Mouse (Mus musculus): ENCODE measurements around the gene Cep41. TPM values are rescaled to one million over a fixed set of nuclear protein-coding genes. Genes with fewer than 3 reads are reported as not detected.

The Cep41 gene
- polyA plus RNA-seq (2015; fragmentation: Nextera tagmentation; extraction: Ambion mirVana) = 28.6 and 46.4 TPM in 2 replicates

- 1% methylated on average over 52 of the region's 52 CpGs for WGBS
- peak within 1 kb of the TSS; percentile 61 for H3K4me2 ChIP-seq
- ATAC-seq (ENCODE audit: insufficient number of reproducible peaks, low FRiP score, low TSS enrichment, low read depth) = peak; percentile 97
These were observed at the start of gene Cep41 for GRCm38 (mm10) chr6:30693350-30693991. TSS of gene Cep41 (minus strand) at chr6:30693749.

GRCm38 (mm10) chr6:30739177-30739747 is 45.7 kb upstream of the Cep41 start:
- H3K36me3 ChIP-seq = peaks cover 23% of the 10 kb centered on the region
- peaks cover 12% of the 10 kb centered on the region for H3K9me3 ChIP-seq
- no peaks in the 10 kb centered on the region for H3K27me3 ChIP-seq
- peak overlapping the region; percentile 87; the same call in 1 of the 2 replicates for H3K27ac ChIP-seq
- ATAC-seq (ENCODE audit: insufficient number of reproducible peaks, low FRiP score, low TSS enrichment, low read depth) = no peak
- 0 out of 2 replicates have a peak overlapping the region, but pooled peaks have one; percentile 62 for H3K9ac ChIP-seq
- peak overlapping the region; percentile 52 for H3K4me2 ChIP-seq
- H3K4me1 ChIP-seq = peaks cover 9% of the 10 kb centered on the region; the same call in 1 of the 2 replicates
- WGBS = 46% methylated on average over 10 of the region's 10 CpGs
- H3K4me3 ChIP-seq = peak overlapping the region; percentile 56

More at GRCm38 (mm10) chr6:30693350-30693991, at the start of gene Cep41:
- H3K27me3 ChIP-seq = no peaks in the 10 kb centered on the region
- no peaks in the 10 kb centered on the region for H3K9me3 ChIP-seq
- no peaks in the 10 kb centered on the region for H3K36me3 ChIP-seq
- peak within 1 kb of the TSS; percentile 55 for H3K4me3 ChIP-seq
- peaks cover 16% of the 10 kb centered on the region for H3K4me1 ChIP-seq
- peak within 1 kb of the TSS; percentile 94 for H3K27ac ChIP-seq
- H3K9ac ChIP-seq = peak within 1 kb of the TSS; percentile 26

- H3K27me3 ChIP-seq = no peaks in the 10 kb centered on the region
- H3K36me3 ChIP-seq = peaks cover 17% of the 10 kb centered on the region
- H3K4me2 ChIP-seq = peak overlapping the region; percentile 52
- WGBS = 44% methylated on average over 20 of the region's 20 CpGs
- peak overlapping the region; percentile 56 for H3K4me3 ChIP-seq
- no peak for ATAC-seq (ENCODE audit: insufficient number of reproducible peaks, low FRiP score, low TSS enrichment, low read depth)
- peak overlapping the region; percentile 62 for H3K9ac ChIP-seq
- peaks cover 12% of the 10 kb centered on the region for H3K9me3 ChIP-seq
- peak overlapping the region; percentile 87 for H3K27ac ChIP-seq
- peaks cover 13% of the 10 kb centered on the region; the same call in 1 of the 2 replicates for H3K4me1 ChIP-seq
These were observed 45.0 kb upstream of the Cep41 start for GRCm38 (mm10) chr6:30738464-30739006.

- ATAC-seq (ENCODE audit: insufficient number of reproducible peaks, low FRiP score, low TSS enrichment, low read depth) = peak; percentile 77
- Histone ChIP-seq H3K9ac (peak overlapping the region; percentile 62), H3K27me3 (no peaks in the 10 kb centered on the region), H3K4me3 (peak overlapping the region; percentile 56), H3K36me3 (peaks cover 11% of the 10 kb centered on the region), H3K27ac (peak overlapping the region; percentile 87), H3K4me1 (peaks cover 20% of the 10 kb centered on the region), H3K9me3 (peaks cover 12% of the 10 kb centered on the region), H3K4me2 (peak overlapping the region; percentile 52)
- 46% methylated on average over 65 of the region's 66 CpGs for WGBS
These were observed 44.3 kb upstream of the Cep41 start for GRCm38 (mm10) chr6:30737548-30738463.

GRCm38 (mm10) chr6:30736864-30737547 is 43.5 kb upstream of the Cep41 start:
- ATAC-seq (ENCODE audit: insufficient number of reproducible peaks, low FRiP score, low TSS enrichment, low read depth) = peak; percentile 68
- WGBS = 45% methylated on average over 29 of the region's 29 CpGs
- Histone ChIP-seq H3K9me3 (peaks cover 12% of the 10 kb centered on the region), H3K36me3 (peaks cover 5% of the 10 kb centered on the region; the same call in 1 of the 2 replicates), H3K9ac (no peak overlapping the region), H3K4me1 (peaks cover 22% of the 10 kb centered on the region), H3K27me3 (no peaks in the 10 kb centered on the region), H3K27ac (peak overlapping the region; percentile 86), H3K4me2 (peak overlapping the region; percentile 52), H3K4me3 (peak overlapping the region; percentile 56)

GRCm38 (mm10) chr6:30736372-30736762 is 42.8 kb upstream of the Cep41 start:
- 52% methylated on average over 13 of the region's 13 CpGs for WGBS
- ATAC-seq (ENCODE audit: insufficient number of reproducible peaks, low FRiP score, low TSS enrichment, low read depth) = no peak
- no peaks in the 10 kb centered on the region for H3K27me3 ChIP-seq
- H3K27ac ChIP-seq = peak overlapping the region; percentile 80
- H3K9me3 ChIP-seq = peaks cover 12% of the 10 kb centered on the region
- H3K4me3 ChIP-seq = peak overlapping the region; percentile 56
- H3K4me2 ChIP-seq = peak overlapping the region; percentile 52; the same call in 1 of the 2 replicates
- H3K36me3 ChIP-seq = 0 out of 2 replicates have a peak, but pooled peaks cover 3% of the 10 kb centered on the region
- no peak overlapping the region for H3K9ac ChIP-seq
- peaks cover 22% of the 10 kb centered on the region for H3K4me1 ChIP-seq

GRCm38 (mm10) chr6:30735728-30736371 is 42.3 kb upstream of the Cep41 start:
- H3K36me3 ChIP-seq = 0 out of 2 replicates have a peak, but pooled peaks cover 3% of the 10 kb centered on the region
- peaks cover 22% of the 10 kb centered on the region for H3K4me1 ChIP-seq
- ATAC-seq (ENCODE audit: insufficient number of reproducible peaks, low FRiP score, low TSS enrichment, low read depth) = no peak
- H3K27ac ChIP-seq = peak overlapping the region; percentile 80
- WGBS = 45% methylated on average over 15 of the region's 15 CpGs
- peak overlapping the region; percentile 25 for H3K4me2 ChIP-seq
- H3K9me3 ChIP-seq = peaks cover 12% of the 10 kb centered on the region
- H3K4me3 ChIP-seq = peak overlapping the region; percentile 10; the same call in 1 of the 2 replicates
- H3K9ac ChIP-seq = no peak overlapping the region
- no peaks in the 10 kb centered on the region for H3K27me3 ChIP-seq

GRCm38 (mm10) chr6:30734988-30735727 is 41.6 kb upstream of the Cep41 start:
- Histone ChIP-seq H3K27ac (peak overlapping the region; percentile 80), H3K36me3 (no peaks in the 10 kb centered on the region), H3K4me1 (peaks cover 22% of the 10 kb centered on the region), H3K4me2 (peak overlapping the region; percentile 25), H3K27me3 (no peaks in the 10 kb centered on the region), H3K9ac (peak overlapping the region; percentile 11; the same call in 1 of the 2 replicates), H3K9me3 (peaks cover 12% of the 10 kb centered on the region), H3K4me3 (peak overlapping the region; percentile 10)
- no peak for ATAC-seq (ENCODE audit: insufficient number of reproducible peaks, low FRiP score, low TSS enrichment, low read depth)
- 60% methylated on average over 22 of the region's 22 CpGs for WGBS

- 64% methylated on average over 6 of the region's 6 CpGs for WGBS
- Histone ChIP-seq H3K9me3 (peaks cover 12% of the 10 kb centered on the region), H3K4me2 (no peak overlapping the region), H3K27ac (peak overlapping the region; percentile 80), H3K9ac (no peak overlapping the region), H3K36me3 (no peaks in the 10 kb centered on the region), H3K27me3 (no peaks in the 10 kb centered on the region), H3K4me3 (no peak overlapping the region), H3K4me1 (peaks cover 26% of the 10 kb centered on the region)
- ATAC-seq (ENCODE audit: insufficient number of reproducible peaks, low FRiP score, low TSS enrichment, low read depth) = no peak
These were observed 40.9 kb upstream of the Cep41 start for GRCm38 (mm10) chr6:30734465-30734864.

GRCm38 (mm10) chr6:30732571-30733130 is 39.1 kb upstream of the Cep41 start:
- peaks cover 29% of the 10 kb centered on the region for H3K4me1 ChIP-seq
- H3K4me3 ChIP-seq = no peak overlapping the region
- H3K9ac ChIP-seq = no peak overlapping the region
- no peaks in the 10 kb centered on the region for H3K36me3 ChIP-seq
- WGBS = 54% methylated on average over 18 of the region's 18 CpGs
- ATAC-seq (ENCODE audit: insufficient number of reproducible peaks, low FRiP score, low TSS enrichment, low read depth) = no peak
- peaks cover 2% of the 10 kb centered on the region; the same call in 1 of the 2 replicates for H3K9me3 ChIP-seq
- H3K27me3 ChIP-seq = no peaks in the 10 kb centered on the region
- H3K4me2 ChIP-seq = no peak overlapping the region
- H3K27ac ChIP-seq = peak overlapping the region; percentile 80

All from limb, embryonic 15.5 days (tissue).